Mouse (Mus musculus) lung, embryonic 16.5 days (tissue): Measurements from ENCODE around the gene A030003K21Rik. TPM values are rescaled to one million over a fixed set of nuclear protein-coding genes. Genes with fewer than 3 reads are reported as not detected.

ENCODE experiments used
- polyA plus RNA-seq: library from polyadenylated mRNA; unstranded; fragments of >200 nt; fragmentation: Nextera tagmentation; extraction: Ambion mirVana; gene quantifications from 2 replicates; pipeline ENCODE4 v1.2.1, GENCODE M21; 2015

Gene A030003K21Rik
- polyA plus RNA-seq, 1 experiment from 2014 or later: not detected

Other genes with a start within 250 kb of the A030003K21Rik start
- gene Mff, start 218.5 kb downstream of the A030003K21Rik start, polyA plus RNA-seq: 196 and 200 TPM in 2 replicates
- not detected in 2 replicates for gene Tm4sf20, start 174.9 kb downstream of the A030003K21Rik start, polyA plus RNA-seq
- gene Gm47791, start 172.1 kb downstream of the A030003K21Rik start, polyA plus RNA-seq: not detected in 2 replicates
- gene Agfg1, start 103.9 kb downstream of the A030003K21Rik start, polyA plus RNA-seq: 30.8 and 31.4 TPM in 2 replicates
- not detected in 2 replicates for gene A030005L19Rik, start 30.1 kb downstream of the A030003K21Rik start, polyA plus RNA-seq
- gene A030014E15Rik, start 18.5 kb downstream of the A030003K21Rik start, polyA plus RNA-seq: not detected in 2 replicates
- not detected in 2 replicates for gene Gm6217, start 12.0 kb downstream of the A030003K21Rik start, polyA plus RNA-seq
- not detected in 2 replicates for gene Gm7544, start 12.6 kb upstream of the A030003K21Rik start, polyA plus RNA-seq
- gene Gm47955, start 16.9 kb upstream of the A030003K21Rik start, polyA plus RNA-seq: not detected in 2 replicates
- not detected in 2 replicates for gene Gm47959, start 57.2 kb upstream of the A030003K21Rik start, polyA plus RNA-seq
- gene Slc19a3, start 95.1 kb upstream of the A030003K21Rik start, polyA plus RNA-seq: 0.98 and 1.0 TPM in 2 replicates
- not detected in 2 replicates for gene Krtap28-10, start 99.1 kb upstream of the A030003K21Rik start, polyA plus RNA-seq
- not detected in 2 replicates for gene Gm47969, start 101.5 kb upstream of the A030003K21Rik start, polyA plus RNA-seq
- gene A030005K14Rik, start 116.0 kb upstream of the A030003K21Rik start, polyA plus RNA-seq: not detected in 2 replicates
- gene Krtap28-13, start 117.5 kb upstream of the A030003K21Rik start, polyA plus RNA-seq: not detected in 2 replicates
- gene Ccl20, start 173.4 kb upstream of the A030003K21Rik start, polyA plus RNA-seq: not detected in 2 replicates
- gene Daw1, start 216.4 kb upstream of the A030003K21Rik start, polyA plus RNA-seq: 1.3 and 1.7 TPM in 2 replicates